Mouse (Mus musculus) kidney, embryonic 15.5 days (tissue): ENCODE measurements at regions not wholly inside any gene's neighbourhood (a gene's known extent, or its start where the extent isn't known, plus 50 kb on each side); places are given as distances from the start of the nearest gene placed in this dataset.

Experiments used
- ATAC-seq: fragments of 200-750 bp; cut with Nextera tagmentation; replicated peaks from 2 replicates; pipeline ENCODE4 v1.8.0; 2017; ENCODE audit warnings: moderate TSS enrichment; ENCODE audit not compliant: low FRiP score
- H3K27ac ChIP-seq: fragments of 300-500 bp; sonication (generic); 2 replicates; pipeline ENCODE4 v1.5.1; 2015; ENCODE audit warnings: mild to moderate bottlenecking, inconsistent platforms
- H3K27me3 ChIP-seq: fragments of 300-500 bp; sonication (generic); 2 replicates; pipeline ENCODE4 v1.6.1; 2015; ENCODE audit warnings: inconsistent platforms
- H3K36me3 ChIP-seq: fragments of 300-500 bp; sonication (generic); 2 replicates; pipeline ENCODE4 v1.6.1; 2015; ENCODE audit warnings: inconsistent platforms
- H3K4me1 ChIP-seq: fragments of 300-500 bp; sonication (generic); 2 replicates; pipeline ENCODE4 v1.6.1; 2015; ENCODE audit warnings: inconsistent platforms
- H3K4me2 ChIP-seq: fragments of 300-500 bp; sonication (generic); 2 replicates; pipeline ENCODE4 v1.6.1; 2015; ENCODE audit warnings: moderate library complexity, mild to moderate bottlenecking, inconsistent platforms
- H3K4me3 ChIP-seq: fragments of 300-500 bp; sonication (generic); replicated peaks from 2 replicates; pipeline ENCODE4 v1.5.1; 2015; ENCODE audit warnings: mild to moderate bottlenecking, inconsistent platforms
- H3K9ac ChIP-seq: fragments of 300-500 bp; sonication (generic); 2 replicates; pipeline ENCODE4 v1.6.1; 2015; ENCODE audit warnings: mild to moderate bottlenecking, inconsistent platforms
- H3K9me3 ChIP-seq: fragments of 300-500 bp; sonication (generic); replicated peaks from 2 replicates; pipeline ENCODE4 v1.6.1; 2016; ENCODE audit warnings: inconsistent platforms
- WGBS: fragments of 180-500 bp; shearing (Covaris S2); methylation state at CpG from one replicate; pipeline ENCODE4 v1.1.7; 2015; ENCODE audit warnings: mixed read lengths; 5-methylcytosine and 5-hydroxymethylcytosine counted together

DNA sequence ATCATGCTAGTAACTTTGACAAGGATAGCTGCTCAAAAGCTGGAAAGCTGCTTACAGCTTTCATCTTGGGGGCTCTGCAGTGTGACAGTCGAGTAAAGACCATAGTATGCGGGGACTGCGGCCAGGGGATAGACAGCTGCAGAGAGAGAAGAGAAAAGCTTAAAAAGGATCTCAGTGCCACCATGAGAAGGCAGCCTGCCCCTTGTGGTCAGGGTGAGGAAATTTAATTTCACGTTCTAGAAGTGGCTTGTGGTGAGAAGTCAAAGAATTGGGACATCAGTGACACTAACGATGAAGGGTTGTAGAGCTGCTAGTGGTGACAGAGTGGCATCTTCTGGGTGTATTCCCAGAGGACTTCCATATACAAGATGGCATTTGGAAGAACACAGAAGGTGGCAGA, 116.7 kb upstream of the Ttc29 start:
- Histone ChIP-seq H3K4me3 (no peak overlapping the region), H3K4me1 (no peaks in the 10 kb centered on the region), H3K9ac (no peak overlapping the region), H3K36me3 (no peaks in the 10 kb centered on the region), H3K27me3 (no peaks in the 10 kb centered on the region), H3K4me2 (no peak overlapping the region), H3K27ac (no peak overlapping the region), H3K9me3 (no peaks in the 10 kb centered on the region)
- no peak for ATAC-seq
- 67% methylated on average over 5 of the region's 5 CpGs for WGBS

DNA sequence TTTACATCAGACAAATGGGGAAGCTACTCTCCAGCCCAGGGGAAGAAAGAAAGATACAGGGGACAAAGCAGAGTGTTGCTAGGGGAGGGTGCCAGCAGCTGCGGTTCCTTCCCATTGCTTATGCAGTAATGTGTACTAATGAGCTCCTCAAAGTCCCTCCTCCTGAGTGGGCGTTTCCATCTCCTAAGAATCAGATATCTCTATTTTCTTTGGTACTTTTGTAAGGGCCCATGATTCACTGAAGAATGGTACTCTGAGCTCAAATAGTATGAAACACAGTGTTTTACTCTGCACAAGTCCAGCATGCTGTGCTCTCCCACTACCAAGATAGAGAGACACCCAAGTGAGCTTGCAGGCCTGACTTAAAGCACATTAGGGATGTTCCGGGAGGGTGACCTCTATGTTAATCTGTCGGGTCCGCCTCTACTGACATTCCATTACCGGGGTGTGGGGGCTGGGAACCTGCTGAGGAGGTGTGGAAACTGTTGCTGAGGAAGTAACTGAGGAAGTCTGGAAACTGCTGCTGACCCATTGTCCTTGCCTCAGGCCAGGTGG, 114.8 kb upstream of the Ttc29 start:
- Histone ChIP-seq H3K4me1 (no peaks in the 10 kb centered on the region), H3K9me3 (no peaks in the 10 kb centered on the region), H3K4me3 (no peak overlapping the region), H3K4me2 (no peak overlapping the region), H3K36me3 (no peaks in the 10 kb centered on the region), H3K27me3 (no peaks in the 10 kb centered on the region), H3K27ac (no peak overlapping the region), H3K9ac (no peak overlapping the region)
- no peak for ATAC-seq
- 39% methylated on average over 6 of the region's 6 CpGs for WGBS

- 62% methylated on average over 3 of the region's 3 CpGs for WGBS
- Histone ChIP-seq H3K4me1 (no peaks in the 10 kb centered on the region), H3K9ac (no peak overlapping the region), H3K9me3 (no peaks in the 10 kb centered on the region), H3K27ac (no peak overlapping the region), H3K4me3 (no peak overlapping the region), H3K27me3 (no peaks in the 10 kb centered on the region), H3K36me3 (no peaks in the 10 kb centered on the region), H3K4me2 (no peak overlapping the region)
- no peak for ATAC-seq
These were observed 114.0 kb upstream of the Ttc29 start for GRCm38 (mm10) chr8:78099091-78099490.

DNA sequence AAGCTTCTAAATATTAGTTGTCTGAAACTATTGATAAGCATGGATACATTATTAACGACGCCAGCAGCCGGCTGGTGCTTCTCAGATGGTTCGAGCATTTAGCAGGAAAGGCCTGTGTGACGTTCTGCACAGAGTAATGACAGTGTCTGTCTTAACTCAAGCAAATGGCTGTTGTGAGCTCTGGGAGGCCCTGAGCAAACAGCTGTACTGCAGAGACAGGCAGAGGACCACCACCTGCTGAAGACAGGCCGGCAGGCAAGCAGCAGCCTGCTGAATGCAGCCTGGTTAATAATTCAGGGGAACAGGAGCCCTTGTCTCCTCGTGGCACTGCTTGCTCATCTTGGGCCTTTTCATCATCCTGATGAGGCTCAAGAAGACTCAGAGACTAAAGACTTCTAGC, 105.8 kb upstream of the Ttc29 start:
- Histone ChIP-seq H3K9me3 (no peaks in the 10 kb centered on the region), H3K27me3 (no peaks in the 10 kb centered on the region), H3K4me2 (no peak overlapping the region), H3K36me3 (no peaks in the 10 kb centered on the region), H3K27ac (no peak overlapping the region), H3K4me1 (no peaks in the 10 kb centered on the region), H3K4me3 (no peak overlapping the region), H3K9ac (no peak overlapping the region)
- ATAC-seq, result no peak
- 59% methylated on average over 7 of the region's 7 CpGs for WGBS

DNA sequence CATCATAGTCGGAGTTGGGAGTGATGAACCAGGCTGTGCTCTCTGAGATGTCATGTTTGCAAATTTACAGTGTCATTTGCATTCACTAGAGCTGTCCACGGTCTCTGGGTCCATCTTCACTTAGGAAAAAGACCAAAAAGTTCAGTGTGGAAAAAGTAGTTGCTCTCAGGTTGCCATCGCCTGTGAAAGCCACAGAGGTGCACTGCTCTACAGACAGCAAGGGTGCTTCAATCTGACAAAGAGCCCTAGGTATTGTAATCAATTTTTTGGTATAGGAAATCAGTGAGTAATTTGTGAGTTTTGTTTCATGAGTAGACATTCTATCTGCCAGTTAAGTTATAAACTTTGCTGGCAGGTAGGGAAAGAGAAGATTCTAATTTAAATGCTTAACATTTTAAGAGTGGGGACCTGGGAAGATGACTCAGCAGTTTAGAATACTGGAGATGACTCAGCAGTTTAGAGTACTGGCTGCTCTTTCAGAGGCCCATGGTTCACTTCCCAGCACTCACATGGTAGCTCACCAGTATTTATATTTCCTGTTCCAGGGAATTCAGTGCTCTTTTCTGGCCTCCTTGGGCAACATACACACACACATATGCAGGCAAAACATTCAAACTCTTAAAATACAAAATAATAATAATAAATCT, 103.0 kb upstream of the Ttc29 start:
- WGBS, result 80% methylated on average over 3 of the region's 3 CpGs
- Histone ChIP-seq H3K4me2 (no peak overlapping the region), H3K27me3 (no peaks in the 10 kb centered on the region), H3K27ac (no peak overlapping the region), H3K9ac (no peak overlapping the region), H3K9me3 (no peaks in the 10 kb centered on the region), H3K4me3 (no peak overlapping the region), H3K36me3 (no peaks in the 10 kb centered on the region), H3K4me1 (peaks cover 7% of the 10 kb centered on the region)
- ATAC-seq, result no peak

GRCm38 (mm10) chr8:78113105-78113504, 100.0 kb upstream of the Ttc29 start:
- 34% methylated on average over 12 of the region's 12 CpGs for WGBS
- H3K4me2 ChIP-seq, result peak overlapping the region; percentile 36

DNA sequence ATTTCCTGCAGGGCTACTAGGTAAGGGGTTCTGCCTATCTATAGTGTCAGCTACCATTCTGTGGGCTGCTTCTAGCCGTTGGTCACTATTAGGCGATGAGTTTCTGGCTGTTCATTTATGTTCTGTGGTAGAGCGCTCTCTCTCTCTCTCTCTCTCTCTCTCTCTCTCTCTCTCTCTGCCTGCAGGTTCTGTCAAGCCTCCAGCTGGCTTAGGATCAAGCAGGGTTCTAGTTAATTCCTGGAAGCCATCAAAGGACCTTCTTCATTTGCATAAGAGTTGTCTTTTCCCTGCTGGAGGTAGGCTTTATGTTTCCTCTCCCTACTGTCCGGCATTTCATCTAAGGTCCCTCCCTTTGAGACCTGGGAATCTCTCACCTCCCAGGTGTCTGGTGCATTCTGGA, 98.6 kb upstream of the Ttc29 start:
- 38% methylated on average over 4 of the region's 4 CpGs for WGBS

More at GRCm38 (mm10) chr8:78113105-78113504, 100.0 kb upstream of the Ttc29 start:
- ATAC-seq, result no peak
- no peak overlapping the region for H3K9ac ChIP-seq
- no peak overlapping the region for H3K4me3 ChIP-seq
- H3K27ac ChIP-seq, result no peak overlapping the region
- peaks cover 7% of the 10 kb centered on the region for H3K4me1 ChIP-seq
- no peaks in the 10 kb centered on the region for H3K36me3 ChIP-seq
- no peaks in the 10 kb centered on the region for H3K27me3 ChIP-seq
- no peaks in the 10 kb centered on the region for H3K9me3 ChIP-seq

DNA sequence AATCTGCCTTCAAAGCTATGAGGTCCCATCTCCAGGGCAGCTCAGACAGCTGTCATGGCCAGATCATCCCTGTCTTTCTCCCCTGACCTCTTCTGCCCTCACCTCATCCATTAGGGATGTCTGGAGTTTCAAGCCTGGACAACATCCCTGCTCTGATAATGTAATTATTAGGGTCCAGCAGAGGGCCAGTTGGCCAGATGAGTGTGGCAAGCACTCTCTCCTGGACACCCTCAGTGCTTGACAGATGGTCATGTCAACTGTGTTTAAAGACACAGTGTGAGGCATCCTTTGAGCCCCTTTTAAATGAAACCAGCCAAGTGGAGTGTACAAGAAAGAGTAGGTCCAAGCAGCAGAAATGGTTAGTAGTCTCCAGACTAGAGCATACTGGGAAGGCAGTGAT, 95.9 kb upstream of the Ttc29 start:
- no peak overlapping the region for H3K4me3 ChIP-seq
- no peak for ATAC-seq
- no peaks in the 10 kb centered on the region for H3K9me3 ChIP-seq
- peaks cover 7% of the 10 kb centered on the region for H3K4me1 ChIP-seq
- no peak overlapping the region for H3K27ac ChIP-seq
- H3K9ac ChIP-seq, result no peak overlapping the region
- H3K4me2 ChIP-seq, result no peak overlapping the region
- no peaks in the 10 kb centered on the region for H3K36me3 ChIP-seq
- H3K27me3 ChIP-seq, result no peaks in the 10 kb centered on the region

More for the DNA sequence above, 98.6 kb upstream of the Ttc29 start:
- no peaks in the 10 kb centered on the region for H3K27me3 ChIP-seq
- H3K9me3 ChIP-seq, result no peaks in the 10 kb centered on the region
- ATAC-seq, result no peak
- H3K9ac ChIP-seq, result no peak overlapping the region
- H3K4me2 ChIP-seq, result no peak overlapping the region
- peaks cover 7% of the 10 kb centered on the region for H3K4me1 ChIP-seq
- H3K27ac ChIP-seq, result no peak overlapping the region
- H3K4me3 ChIP-seq, result no peak overlapping the region
- H3K36me3 ChIP-seq, result no peaks in the 10 kb centered on the region

GRCm38 (mm10) chr8:78118493-78118892, 94.6 kb upstream of the Ttc29 start:
- 88% methylated on average over 9 of the region's 9 CpGs for WGBS
- Histone ChIP-seq H3K9me3 (no peaks in the 10 kb centered on the region), H3K4me1 (peaks cover under 1% of the 10 kb centered on the region; the same call in 1 of the 2 replicates), H3K27ac (no peak overlapping the region), H3K27me3 (no peaks in the 10 kb centered on the region), H3K36me3 (no peaks in the 10 kb centered on the region), H3K4me3 (no peak overlapping the region), H3K4me2 (no peak overlapping the region), H3K9ac (no peak overlapping the region)
- ATAC-seq, result no peak

DNA sequence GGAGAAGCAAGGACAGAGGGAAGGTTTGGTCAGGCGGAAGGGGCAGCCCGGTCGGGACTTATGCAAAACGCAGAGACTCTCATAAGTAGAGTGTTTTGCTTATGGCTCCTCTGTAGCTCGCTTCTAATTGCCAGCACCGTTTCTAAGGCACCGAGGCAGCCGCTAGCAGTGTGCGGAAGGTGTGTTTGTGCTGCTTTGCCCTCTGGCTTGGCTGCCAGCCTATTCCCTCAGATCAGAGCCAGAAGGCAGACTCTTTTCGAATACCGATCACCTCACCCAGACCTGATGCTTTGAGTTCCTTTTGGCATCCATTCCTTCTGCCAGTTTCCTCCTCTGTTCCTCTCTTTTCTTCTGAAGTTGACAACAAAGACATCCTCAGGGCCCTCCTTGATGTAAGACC, 93.4 kb upstream of the Ttc29 start:
- Histone ChIP-seq H3K4me2 (no peak overlapping the region), H3K9me3 (no peaks in the 10 kb centered on the region), H3K27me3 (no peaks in the 10 kb centered on the region), H3K9ac (no peak overlapping the region), H3K36me3 (no peaks in the 10 kb centered on the region), H3K4me3 (no peak overlapping the region), H3K4me1 (no peaks in the 10 kb centered on the region), H3K27ac (no peak overlapping the region)
- ATAC-seq, result no peak
- WGBS, result 73% methylated on average over 11 of the region's 11 CpGs

DNA sequence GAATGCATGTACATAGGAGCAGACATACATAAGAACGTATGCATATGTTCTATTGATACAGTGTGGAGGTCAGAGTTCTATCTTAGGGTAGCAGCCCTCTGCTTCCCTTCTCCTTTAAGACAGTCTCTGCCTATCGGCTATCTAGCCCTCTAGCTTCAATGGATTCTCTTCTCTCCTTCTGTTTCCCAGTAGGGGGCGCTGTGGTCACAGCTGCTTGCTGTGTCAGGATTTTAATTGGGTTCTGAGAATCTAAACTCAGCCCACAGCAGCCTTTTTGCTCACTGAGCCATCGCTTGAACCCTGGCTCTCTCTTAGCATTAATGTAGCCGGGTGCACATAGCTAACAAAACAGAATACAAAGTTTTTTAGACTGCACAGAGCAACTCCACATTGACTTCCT, 88.8 kb upstream of the Ttc29 start:
- Histone ChIP-seq H3K27ac (no peak overlapping the region), H3K36me3 (no peaks in the 10 kb centered on the region), H3K9me3 (no peaks in the 10 kb centered on the region), H3K9ac (no peak overlapping the region), H3K4me2 (no peak overlapping the region), H3K4me1 (no peaks in the 10 kb centered on the region), H3K4me3 (no peak overlapping the region), H3K27me3 (peaks cover 4% of the 10 kb centered on the region; the same call in 1 of the 2 replicates)
- ATAC-seq, result no peak
- WGBS, result 52% methylated on average over 5 of the region's 5 CpGs

- no peak for ATAC-seq
- H3K36me3 ChIP-seq, result no peaks in the 10 kb centered on the region
- no peaks in the 10 kb centered on the region for H3K4me1 ChIP-seq
- H3K27ac ChIP-seq, result no peak overlapping the region
- peaks cover 6% of the 10 kb centered on the region; the same call in 1 of the 2 replicates for H3K27me3 ChIP-seq
- WGBS, result 11% methylated on average over 2 of the region's 2 CpGs
- no peak overlapping the region for H3K9ac ChIP-seq
- H3K4me2 ChIP-seq, result no peak overlapping the region
- no peaks in the 10 kb centered on the region for H3K9me3 ChIP-seq
- H3K4me3 ChIP-seq, result no peak overlapping the region
These were observed 85.2 kb upstream of the Ttc29 start for GRCm38 (mm10) chr8:78127852-78128251.

DNA sequence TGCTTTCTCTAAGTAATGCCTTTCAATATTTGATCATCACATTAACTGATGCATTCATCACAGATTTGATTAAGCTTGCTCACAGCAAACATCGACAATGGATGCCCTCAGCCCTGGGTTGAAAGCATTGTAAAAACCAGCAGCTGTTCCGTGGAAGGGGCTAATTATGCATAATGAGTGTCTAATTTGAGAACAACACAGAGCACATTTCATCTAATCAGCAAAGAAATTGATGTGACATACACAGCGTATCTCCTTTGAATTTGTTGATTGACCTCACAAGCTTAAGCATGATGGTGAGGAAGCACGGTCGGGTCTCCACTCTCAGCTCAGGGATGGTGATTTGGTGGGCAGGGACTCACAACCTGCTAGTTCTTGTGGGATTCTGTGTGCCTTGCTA, 84.0 kb upstream of the Ttc29 start:
- no peaks in the 10 kb centered on the region for H3K4me1 ChIP-seq
- no peak for ATAC-seq
- no peak overlapping the region for H3K4me3 ChIP-seq
- WGBS, result 74% methylated on average over 5 of the region's 5 CpGs
- H3K27me3 ChIP-seq, result peaks cover 6% of the 10 kb centered on the region; the same call in 1 of the 2 replicates
- no peaks in the 10 kb centered on the region for H3K9me3 ChIP-seq
- H3K36me3 ChIP-seq, result no peaks in the 10 kb centered on the region
- H3K27ac ChIP-seq, result no peak overlapping the region
- no peak overlapping the region for H3K9ac ChIP-seq
- H3K4me2 ChIP-seq, result no peak overlapping the region
